Mouse (Mus musculus) ES-Bruce4 (cell line): ENCODE data around the gene Hivep2.

Experiments
- CTCF ChIP-seq: IDR thresholded peaks from one replicate; pipeline ENCODE4 v1.8.1; 2011; ENCODE audit warnings: low read depth, low read length
- EP300 ChIP-seq: IDR thresholded peaks from 2 replicates; pipeline ENCODE4 v1.6.1; 2011; ENCODE audit warnings: low read depth, low read length; ENCODE audit not compliant: insufficient read depth
- POLR2A ChIP-seq: IDR thresholded peaks from one replicate; pipeline ENCODE4 v1.8.1; 2011; ENCODE audit warnings: low read length; ENCODE audit not compliant: insufficient read depth

DNA sequence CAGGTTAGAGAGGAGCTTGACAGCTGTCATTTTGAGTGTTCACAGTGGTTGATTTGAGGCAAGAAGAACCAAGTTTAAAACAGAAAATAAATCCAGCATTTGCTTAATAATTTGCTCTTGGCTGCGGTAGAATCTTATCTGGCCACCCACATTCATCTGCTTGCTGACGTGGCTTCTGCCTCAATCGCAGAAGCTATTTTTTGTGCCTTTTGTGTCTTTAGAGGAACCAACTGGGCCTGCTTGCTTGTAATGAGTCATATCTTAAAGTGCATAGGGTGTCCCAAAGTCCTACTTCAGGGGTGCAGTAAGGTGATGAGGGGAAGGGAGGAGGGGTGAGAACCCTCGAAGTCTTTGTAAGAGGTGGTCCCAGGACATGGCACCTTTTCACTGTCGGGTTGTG is 151.1 kb downstream of the Hivep2 start:
- TF ChIP-seq POLR2A, result no peak
- TF ChIP-seq CTCF, result no peak
- no peak for TF ChIP-seq EP300
